Mouse (Mus musculus) MEL (cell line): ENCODE data around the gene Sdsl.

ENCODE experiments used
- CTCF ChIP-seq, 3 experiments: IDR thresholded peaks in 2 of 3; conservative IDR thresholded peaks in 1 of 3; 2 replicates each; pipeline ENCODE4 v1.5.1; 2011 to 2012; ENCODE audit warnings: low read length in 3 of 3, low read depth in 2 of 3, mild to moderate bottlenecking in 2 of 3, improper control_type of control experiment in 1 of 3, inconsistent platforms in 1 of 3, mixed read lengths in 1 of 3, moderate library complexity in 1 of 3; ENCODE audit not compliant: control insufficient read depth in 1 of 3, insufficient read depth in 1 of 3, poor library complexity in 1 of 3, severe bottlenecking in 1 of 3
- GATA1 ChIP-seq: IDR thresholded peaks from 2 replicates; pipeline ENCODE4 v1.6.1; 2011; ENCODE audit warnings: low read depth, low read length, improper control_type of control experiment
- ZC3H11A ChIP-seq: IDR thresholded peaks from 2 replicates; pipeline ENCODE4 v1.6.1; 2012; ENCODE audit warnings: low read depth, mild to moderate bottlenecking, inconsistent platforms, low read length, improper control_type of control experiment

DNA sequence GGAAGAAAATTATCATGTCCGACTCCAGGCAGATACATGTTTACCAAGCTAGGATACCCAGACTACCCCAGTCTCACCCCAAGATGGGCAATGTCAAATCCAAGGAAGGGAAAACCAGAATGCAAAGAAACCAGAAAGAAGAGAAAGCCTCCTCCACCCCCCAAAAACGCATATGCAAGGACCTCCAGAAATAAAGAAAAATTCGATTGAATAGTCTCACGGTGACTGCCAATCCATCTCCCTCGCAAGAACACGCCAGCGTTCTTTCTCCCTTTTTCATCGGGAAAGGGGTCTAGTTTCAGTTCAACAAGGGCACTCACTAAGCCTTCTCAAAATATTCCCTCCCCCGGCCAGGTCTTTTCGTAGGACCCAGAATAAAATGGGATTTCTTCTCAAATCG is 48.0 kb downstream of the Sdsl start:
- no peak for TF ChIP-seq CTCF (IDR thresholded peaks at IDR 0.05 in 2 of 3, conservative IDR thresholded peaks at IDR 0.05 in 1 of 3; ENCODE audit: control insufficient read depth in 1 of 3, insufficient read depth in 1 of 3, low read depth in 2 of 3, low read length in 3 of 3, poor library complexity in 1 of 3, severe bottlenecking in 1 of 3)
- TF ChIP-seq ZC3H11A: no peak
- no peak for TF ChIP-seq GATA1
